Mouse (Mus musculus): Measurements from ENCODE around the gene Dusp16.

DNA sequence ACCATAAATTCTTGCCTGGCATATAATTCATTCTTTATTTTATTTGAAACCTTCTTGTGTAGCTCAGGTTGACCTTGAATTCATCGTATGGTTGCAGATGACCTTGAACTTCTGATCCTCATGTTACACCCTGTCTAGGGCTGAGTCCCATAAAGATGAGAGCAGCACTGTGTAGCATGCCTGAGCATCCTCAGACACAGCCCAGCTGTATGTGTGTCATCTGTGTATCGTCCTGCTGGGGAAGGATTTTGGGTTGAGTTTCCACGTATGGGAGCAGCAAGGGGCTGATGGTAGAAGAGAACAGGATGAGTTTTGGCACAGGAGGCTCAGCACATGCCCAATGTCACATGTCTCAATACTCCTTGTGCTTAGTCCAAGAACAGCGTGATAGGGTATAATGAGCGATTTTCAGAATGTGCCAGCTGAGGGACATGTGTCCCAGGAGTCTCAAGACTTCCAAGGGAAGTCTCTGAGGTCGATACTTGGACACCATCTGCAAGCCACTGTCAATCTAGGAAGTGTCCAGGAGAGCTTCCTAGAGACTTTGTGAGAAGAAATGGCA lies 108.0 kb downstream of the Dusp16 start:
- no peak for TF ChIP-seq CTCF (IDR thresholded peaks at IDR 0.05; ENCODE audit: low read depth)
- TF ChIP-seq EP300 (optimal IDR thresholded peaks at IDR 0.05): no peak

Data from stomach, postnatal 0 days (tissue).